Mouse (Mus musculus) hindbrain, embryonic 10.5 days (tissue): ENCODE results near the gene Foxj3. TPM values are rescaled to one million over a fixed set of nuclear protein-coding genes. Genes with fewer than 3 reads are reported as not detected.

Experiments
- DNase-seq: peaks from one replicate; pipeline ENCODE4 v3.0.0-alpha.2; 2017; ENCODE audit warnings: low spot score
- H3K27ac ChIP-seq: fragments of 300-500 bp; sonication (generic); 2 replicates; pipeline ENCODE4 v1.5.1; 2016; ENCODE audit warnings: mild to moderate bottlenecking, moderate library complexity
- H3K27me3 ChIP-seq: fragments of 300-500 bp; sonication (generic); 2 replicates; pipeline ENCODE4 v1.6.1; 2016; ENCODE audit warnings: mild to moderate bottlenecking; ENCODE audit not compliant: poor library complexity, insufficient read depth, severe bottlenecking
- H3K36me3 ChIP-seq: fragments of 300-500 bp; sonication (generic); 2 replicates; pipeline ENCODE4 v1.6.1; 2016; ENCODE audit warnings: mild to moderate bottlenecking, moderate library complexity
- H3K4me1 ChIP-seq: fragments of 300-500 bp; sonication (generic); replicated peaks from 2 replicates; pipeline ENCODE4 v1.6.1; 2016; ENCODE audit warnings: mild to moderate bottlenecking
- H3K4me3 ChIP-seq: fragments of 300-500 bp; sonication (generic); 2 replicates; pipeline ENCODE4 v1.5.1; 2016; ENCODE audit warnings: mild to moderate bottlenecking, moderate library complexity
- H3K9me3 ChIP-seq: fragments of 300-500 bp; sonication (generic); 2 replicates; pipeline ENCODE4 v1.6.1; 2016; ENCODE audit warnings: mild to moderate bottlenecking, moderate library complexity
- WGBS: fragments of 180-500 bp; shearing (Covaris S2); methylation state at CpG from one replicate; pipeline ENCODE4 v1.1.7; 2016; 5-methylcytosine and 5-hydroxymethylcytosine counted together
- polyA plus RNA-seq: library from polyadenylated mRNA; unstranded; fragments of >200 nt; fragmentation: Nextera tagmentation; extraction: Ambion mirVana; gene quantifications from 2 replicates; pipeline ENCODE4 v1.2.1, GENCODE M21; 2016

The Foxj3 gene
- polyA plus RNA-seq, 1 experiment from 2014 or later = 17.7 TPM

- 42% methylated on average over 5 of the region's 5 CpGs for WGBS
- peaks cover 21% of the 10 kb centered on the region for H3K4me1 ChIP-seq
Measured at GRCm38 (mm10) chr4:119672685-119673084, 135.9 kb downstream of the Foxj3 start.

More at GRCm38 (mm10) chr4:119672685-119673084, 135.9 kb downstream of the Foxj3 start:
- Histone ChIP-seq H3K27me3 (no peaks in the 10 kb centered on the region), H3K36me3 (no peaks in the 10 kb centered on the region), H3K4me3 (no peak overlapping the region), H3K9me3 (no peaks in the 10 kb centered on the region), H3K27ac (no peak overlapping the region)
- DNase-seq = no peak

Other genes starting within 250 kb of the Foxj3 start
- 985 and 1,002 TPM in 2 replicates for gene Ybx1, start 242.4 kb upstream of the Foxj3 start, polyA plus RNA-seq
- gene Ppih, start 216.5 kb upstream of the Foxj3 start, polyA plus RNA-seq = 124 and 139 TPM in 2 replicates
- 6.6 and 11.0 TPM in 2 replicates for gene Ccdc30, start 121.5 kb upstream of the Foxj3 start, polyA plus RNA-seq
- 25.6 and 29.7 TPM in 2 replicates for gene Ppcs, start 114.6 kb upstream of the Foxj3 start, polyA plus RNA-seq
- 0.15 and 0.60 TPM in 2 replicates for gene Zmynd12, start 114.2 kb upstream of the Foxj3 start, polyA plus RNA-seq
- gene Rimkla, start 44.4 kb upstream of the Foxj3 start, polyA plus RNA-seq = 3.6 and 4.6 TPM in 2 replicates
- gene Frg2f1, start 2.5 kb downstream of the Foxj3 start, polyA plus RNA-seq = 1.9 and 2.1 TPM in 2 replicates
- gene Guca2a, start 100.7 kb downstream of the Foxj3 start, polyA plus RNA-seq = not detected in 2 replicates
- gene Guca2b, start 122.0 kb downstream of the Foxj3 start, polyA plus RNA-seq = not detected in 2 replicates
- gene Hivep3, start 196.8 kb downstream of the Foxj3 start, polyA plus RNA-seq = 0.47 and 2.1 TPM in 2 replicates